In genomic region chr12:102756304-102756703, GRCm38 (mm10) we compare ENCODE assay signal across 8 mouse cellular contexts. TPM values are rescaled to one million over a fixed set of nuclear protein-coding genes. Genes with fewer than 3 reads are reported as not detected.
DNase-seq lines count a peak whose midpoint lies in the region; ATAC-seq lines count a peak whose summit lies in the region.

No protein-coding gene starts in this region.

- peak overlapping the region; percentile 85 for H3K4me2 ChIP-seq in heart, embryonic 16.5 days (ENCODE audit: low read depth, low read length)
- peak overlapping the region; percentile 92 for H3K4me2 ChIP-seq in liver, embryonic 13.5 days

- H3K9me3 ChIP-seq in heart, embryonic 16.5 days (replicated peaks; ENCODE audit: control insufficient read depth, low read length) = no peaks in the 10 kb centered on the region
- H3K9me3 ChIP-seq in liver, embryonic 13.5 days (replicated peaks) = no peaks in the 10 kb centered on the region

- ATAC-seq in heart, embryonic 16.5 days (replicated peaks; ENCODE audit: extremely low read depth, insufficient read depth, low FRiP score) = no peak
- ATAC-seq in liver, embryonic 13.5 days (ENCODE audit: low read depth) = no peak
- ATAC-seq in activated CD4-positive, CD25-positive, alpha-beta regulatory T cell, adult 4 months = no peak
- no peak for ATAC-seq in frontal cortex, adult (ENCODE audit: low TSS enrichment)

- 79% methylated on average over 7 of the region's 7 CpGs for WGBS in heart, embryonic 16.5 days
- WGBS in liver, embryonic 13.5 days (ENCODE audit: insufficient replicate concordance) = 72% methylated on average over 7 of the region's 7 CpGs

- no peak overlapping the region for H3K27ac ChIP-seq in heart, embryonic 16.5 days (ENCODE audit: low read length)
- H3K27ac ChIP-seq in liver, embryonic 13.5 days = peak overlapping the region; percentile 84; the same call in 1 of the 2 replicates

- peak; percentile 12 to 14 for DNase-seq in lung, adult 18-20 months
- DNase-seq in lung, postnatal 25 days (ENCODE audit: low spot score) = no peak
- DNase-seq in c-Kit-negative CD71-positive TER-119-positive erythroid progenitor cells, embryonic 14.5 days (ENCODE audit: low read depth, low spot score) = peak; percentile 49
- DNase-seq in liver, embryonic 13.5 days = peak; percentile 54
- peak; percentile 21 for DNase-seq in retina, embryonic 14.5 days (ENCODE audit: low spot score)

- no peaks in the 10 kb centered on the region for H3K27me3 ChIP-seq in heart, embryonic 16.5 days (ENCODE audit: control insufficient read depth, insufficient read depth, low read length)
- no peaks in the 10 kb centered on the region for H3K27me3 ChIP-seq in liver, embryonic 13.5 days

- no peak overlapping the region for H3K9ac ChIP-seq in heart, embryonic 16.5 days (ENCODE audit: low read length)
- peak overlapping the region; percentile 79 for H3K9ac ChIP-seq in liver, embryonic 13.5 days

- no peaks in the 10 kb centered on the region for H3K36me3 ChIP-seq in heart, embryonic 16.5 days (ENCODE audit: control insufficient read depth, insufficient read depth)
- H3K36me3 ChIP-seq in liver, embryonic 13.5 days = peaks cover 8% of the 10 kb centered on the region

- peaks cover 16% of the 10 kb centered on the region for H3K4me1 ChIP-seq in heart, embryonic 16.5 days (ENCODE audit: control insufficient read depth, insufficient read depth, low read length)
- H3K4me1 ChIP-seq in liver, embryonic 13.5 days (replicated peaks) = peaks cover 40% of the 10 kb centered on the region

- peak overlapping the region; percentile 75 for H3K4me3 ChIP-seq in heart, embryonic 16.5 days (ENCODE audit: low read length)
- peak overlapping the region; percentile 94 for H3K4me3 ChIP-seq in liver, embryonic 13.5 days (replicated peaks)

RNA-seq across cellular contexts. Expression of gene Gm28051, which starts 1.3 kb away (rescaled TPM):
- not detected in 2 replicates for polyA plus RNA-seq in heart, embryonic 16.5 days (2015; fragmentation: Nextera tagmentation; extraction: Ambion mirVana)
- polyA plus RNA-seq in liver, embryonic 13.5 days (2015; fragmentation: Nextera tagmentation; extraction: Ambion mirVana) = not detected in 2 replicates
- polyA plus RNA-seq in activated CD4-positive, CD25-positive, alpha-beta regulatory T cell, adult 4 months (2017; shearing (Covaris generic)) = not detected

RNA-seq across cellular contexts. Expression of gene Gon7, which starts 1.3 kb away (rescaled TPM):
- 20.0 and 27.2 TPM in 2 replicates for polyA plus RNA-seq in heart, embryonic 16.5 days (2015; fragmentation: Nextera tagmentation; extraction: Ambion mirVana)
- 16.6 and 20.1 TPM in 2 replicates for polyA plus RNA-seq in liver, embryonic 13.5 days (2015; fragmentation: Nextera tagmentation; extraction: Ambion mirVana)
- 10 to 100 TPM; 28.3 to 29.3 TPM for polyA plus RNA-seq in activated CD4-positive, CD25-positive, alpha-beta regulatory T cell, adult 4 months (2017; shearing (Covaris generic))

RNA-seq across cellular contexts. Expression of gene Ubr7, which starts 1.5 kb away (rescaled TPM):
- polyA plus RNA-seq in heart, embryonic 16.5 days (2015; fragmentation: Nextera tagmentation; extraction: Ambion mirVana) = 33.0 and 33.3 TPM in 2 replicates
- polyA plus RNA-seq in liver, embryonic 13.5 days (2015; fragmentation: Nextera tagmentation; extraction: Ambion mirVana) = 24.7 and 29.0 TPM in 2 replicates
- 10 to 100 TPM; 23.8 to 24.3 TPM for polyA plus RNA-seq in activated CD4-positive, CD25-positive, alpha-beta regulatory T cell, adult 4 months (2017; shearing (Covaris generic))

RNA-seq across cellular contexts. Expression of gene Gm20604, which starts 2.2 kb away (rescaled TPM):
- polyA plus RNA-seq in heart, embryonic 16.5 days (2015; fragmentation: Nextera tagmentation; extraction: Ambion mirVana) = 16.7 and 17.4 TPM in 2 replicates
- 11.0 and 11.3 TPM in 2 replicates for polyA plus RNA-seq in liver, embryonic 13.5 days (2015; fragmentation: Nextera tagmentation; extraction: Ambion mirVana)
- 1 to 10 TPM; 7.1 to 9.1 TPM for polyA plus RNA-seq in activated CD4-positive, CD25-positive, alpha-beta regulatory T cell, adult 4 months (2017; shearing (Covaris generic))

RNA-seq across cellular contexts. Expression of gene Tmem251, which starts 12.7 kb away (rescaled TPM):
- 7.7 and 8.3 TPM in 2 replicates for polyA plus RNA-seq in heart, embryonic 16.5 days (2015; fragmentation: Nextera tagmentation; extraction: Ambion mirVana)
- polyA plus RNA-seq in liver, embryonic 13.5 days (2015; fragmentation: Nextera tagmentation; extraction: Ambion mirVana) = 8.8 and 9.2 TPM in 2 replicates
- 10 to 100 TPM in 1 of 2 experiments, 1 to 10 TPM in 1; 8.5 to 10.1 TPM for polyA plus RNA-seq in activated CD4-positive, CD25-positive, alpha-beta regulatory T cell, adult 4 months (2017; shearing (Covaris generic))
